Mouse (Mus musculus) midbrain, embryonic 10.5 days (tissue): Measurements from ENCODE around the gene Gal3st2c. TPM values are rescaled to one million over a fixed set of nuclear protein-coding genes. Genes with fewer than 3 reads are reported as not detected.
"Not testable (repeated sequence)": the region's sequence is repeated elsewhere in the genome, so short reads cannot be mapped to it uniquely, and the experiment has no call there.

ENCODE experiments used
- DNase-seq: peaks from one replicate; pipeline ENCODE4 v3.0.0-alpha.2; 2017; ENCODE audit warnings: low spot score
- H3K27ac ChIP-seq: fragments of 300-500 bp; sonication (generic); replicated peaks from 2 replicates; pipeline ENCODE4 v1.5.1; 2016; ENCODE audit warnings: mild to moderate bottlenecking
- H3K27me3 ChIP-seq: fragments of 300-500 bp; sonication (generic); 2 replicates; pipeline ENCODE4 v1.6.1; 2016; ENCODE audit warnings: low read depth, mild to moderate bottlenecking; ENCODE audit not compliant: poor library complexity, severe bottlenecking
- H3K36me3 ChIP-seq: fragments of 300-500 bp; sonication (generic); 2 replicates; pipeline ENCODE4 v1.6.1; 2016; ENCODE audit warnings: mild to moderate bottlenecking, moderate library complexity
- H3K4me1 ChIP-seq: fragments of 300-500 bp; sonication (generic); 2 replicates; pipeline ENCODE4 v1.6.1; 2016
- H3K4me3 ChIP-seq: fragments of 300-500 bp; sonication (generic); 2 replicates; pipeline ENCODE4 v1.5.1; 2016; ENCODE audit warnings: mild to moderate bottlenecking, moderate library complexity
- H3K9me3 ChIP-seq: fragments of 300-500 bp; sonication (generic); replicated peaks from 2 replicates; pipeline ENCODE4 v1.6.1; 2016; ENCODE audit warnings: mild to moderate bottlenecking
- WGBS: fragments of 180-500 bp; shearing (Covaris S2); methylation state at CpG from one replicate; pipeline ENCODE4 v1.1.7; 2016; 5-methylcytosine and 5-hydroxymethylcytosine counted together
- polyA plus RNA-seq: library from polyadenylated mRNA; unstranded; fragments of >200 nt; fragmentation: Nextera tagmentation; extraction: Ambion mirVana; gene quantifications from 2 replicates; pipeline ENCODE4 v1.2.1, GENCODE M21; 2016

The Gal3st2c gene
- polyA plus RNA-seq, 1 experiment from 2014 or later = not detected

DNA sequence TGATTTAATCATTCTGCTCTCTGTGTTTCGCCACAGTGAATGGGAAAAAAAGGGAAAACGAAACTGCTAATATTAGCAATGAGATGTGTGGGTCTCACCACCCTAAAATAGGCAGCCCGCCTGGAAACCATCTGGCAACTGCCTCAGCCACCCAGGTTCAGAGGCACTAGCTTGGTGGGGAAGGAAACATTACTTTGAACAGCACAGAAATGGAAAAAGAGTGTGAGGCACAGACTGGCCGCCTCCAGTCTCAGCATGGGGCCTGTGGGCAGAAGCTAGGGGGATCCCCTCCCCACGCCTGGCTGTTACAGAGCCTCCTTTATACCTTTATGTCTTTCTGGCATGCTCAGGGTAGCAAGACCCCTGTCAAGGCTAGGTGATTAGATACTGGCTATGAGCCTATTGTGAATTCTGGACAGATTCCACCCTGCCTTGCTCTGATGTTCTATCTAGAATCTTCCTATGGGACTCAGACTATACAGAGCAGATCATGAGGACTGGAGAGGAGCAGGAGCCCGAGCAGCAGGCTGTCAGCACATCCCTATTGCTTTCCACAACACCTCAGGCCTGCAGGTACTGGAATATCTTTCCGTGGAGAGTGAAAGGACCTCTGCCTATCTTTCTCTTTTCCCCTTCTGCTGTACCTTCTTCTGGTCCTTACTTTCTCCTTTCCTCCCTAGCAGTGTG, 63.4 kb downstream of the Gal3st2c start:
- H3K4me3 ChIP-seq = no peak overlapping the region
- DNase-seq = peak; percentile 5
- WGBS = 82% methylated on average over 7 of the region's 7 CpGs
- no peaks in the 10 kb centered on the region for H3K9me3 ChIP-seq
- no peaks in the 10 kb centered on the region for H3K27me3 ChIP-seq
- no peaks in the 10 kb centered on the region for H3K4me1 ChIP-seq
- no peaks in the 10 kb centered on the region for H3K36me3 ChIP-seq
- H3K27ac ChIP-seq = no peak overlapping the region

DNA sequence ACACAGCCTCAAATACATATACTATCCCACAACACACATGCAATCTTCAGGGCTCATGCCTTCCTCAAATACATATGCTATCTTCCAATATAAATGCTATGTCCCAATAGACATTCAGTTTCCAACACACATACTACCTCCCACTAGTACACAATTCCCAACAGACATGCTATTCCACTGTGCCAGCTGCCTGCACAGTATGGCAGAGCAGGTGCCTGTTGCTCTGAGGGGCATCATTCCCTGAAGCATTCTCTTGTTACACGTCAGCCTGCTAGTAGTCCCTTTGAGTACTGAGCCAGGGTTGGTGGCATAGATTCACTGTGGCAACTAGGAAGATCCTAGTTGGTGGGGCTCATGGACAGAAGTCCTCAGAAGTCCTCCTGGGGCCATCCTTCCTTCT, 64.2 kb downstream of the Gal3st2c start:
- WGBS = 83% methylated on average over 1 of the region's 1 CpGs

DNA sequence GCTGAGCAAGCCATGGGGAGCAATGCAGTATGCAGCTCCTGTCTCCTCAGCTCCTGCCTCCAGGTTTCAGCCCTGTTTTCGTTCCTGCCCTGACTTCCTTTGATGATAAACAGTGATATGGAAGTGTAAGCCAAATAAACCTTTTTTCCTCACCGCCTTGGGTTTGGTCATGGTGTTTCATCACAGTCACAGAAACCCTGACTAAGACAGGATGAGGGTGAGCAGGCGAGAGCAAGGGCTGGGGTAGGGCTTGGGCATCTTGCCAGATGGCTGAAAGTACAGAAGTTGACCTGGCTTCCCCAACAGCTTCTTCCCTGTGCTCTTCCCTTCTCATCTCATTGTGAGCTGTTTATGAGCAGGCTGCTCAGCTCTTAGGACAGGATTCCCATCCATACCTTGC, 65.7 kb downstream of the Gal3st2c start:
- Histone ChIP-seq H3K9me3 (no peaks in the 10 kb centered on the region), H3K36me3 (no peaks in the 10 kb centered on the region), H3K27me3 (no peaks in the 10 kb centered on the region), H3K4me3 (no peak overlapping the region), H3K27ac (no peak overlapping the region), H3K4me1 (no peaks in the 10 kb centered on the region)
- WGBS = 84% methylated on average over 3 of the region's 3 CpGs
- DNase-seq = peak; percentile 10

More for the DNA sequence above, 64.2 kb downstream of the Gal3st2c start:
- Histone ChIP-seq H3K4me3 (no peak overlapping the region), H3K4me1 (no peaks in the 10 kb centered on the region), H3K27ac (no peak overlapping the region), H3K36me3 (no peaks in the 10 kb centered on the region), H3K9me3 (no peaks in the 10 kb centered on the region), H3K27me3 (no peaks in the 10 kb centered on the region)
- no peak for DNase-seq

GRCm38 (mm10) chr1:94057401-94057800, 67.1 kb downstream of the Gal3st2c start:
- 90% methylated on average over 2 of the region's 2 CpGs for WGBS
- peak; percentile 6 for DNase-seq

GRCm38 (mm10) chr1:94058281-94058680, 68.0 kb downstream of the Gal3st2c start:
- not testable (repeated sequence) for H3K27ac ChIP-seq, H3K36me3 ChIP-seq, DNase-seq, H3K4me1 ChIP-seq, H3K4me3 ChIP-seq, H3K9me3 ChIP-seq, H3K27me3 ChIP-seq
- 81% methylated on average over 1 of the region's 1 CpGs for WGBS

More at GRCm38 (mm10) chr1:94057401-94057800, 67.1 kb downstream of the Gal3st2c start:
- H3K27me3 ChIP-seq = no peaks in the 10 kb centered on the region
- no peaks in the 10 kb centered on the region for H3K4me1 ChIP-seq
- H3K4me3 ChIP-seq = no peak overlapping the region
- no peaks in the 10 kb centered on the region for H3K36me3 ChIP-seq
- no peak overlapping the region for H3K27ac ChIP-seq
- no peaks in the 10 kb centered on the region for H3K9me3 ChIP-seq

Other genes with a start within 250 kb of the Gal3st2c start
- gene Atg4b, start 239.0 kb upstream of the Gal3st2c start, polyA plus RNA-seq = 85.6 and 92.4 TPM in 2 replicates
- gene Thap4, start 235.6 kb upstream of the Gal3st2c start, polyA plus RNA-seq = 47.8 and 49.6 TPM in 2 replicates
- 271 and 294 TPM in 2 replicates for gene Dtymk, start 188.6 kb upstream of the Gal3st2c start, polyA plus RNA-seq
- 24.3 and 25.7 TPM in 2 replicates for gene Ing5, start 186.5 kb upstream of the Gal3st2c start, polyA plus RNA-seq
- 14.8 and 18.9 TPM in 2 replicates for gene D2hgdh, start 165.6 kb upstream of the Gal3st2c start, polyA plus RNA-seq
- gene Gal3st2, start 129.2 kb upstream of the Gal3st2c start, polyA plus RNA-seq = not detected in 2 replicates
- gene Gal3st2b, start 72.2 kb upstream of the Gal3st2c start, polyA plus RNA-seq = not detected in 2 replicates
- gene Neu4, start 29.9 kb downstream of the Gal3st2c start, polyA plus RNA-seq = not detected in 2 replicates
- 0.14 TPM in 1 of 2 replicates, not detected in the other for gene Pdcd1, start 62.0 kb downstream of the Gal3st2c start, polyA plus RNA-seq